Mouse (Mus musculus) hindbrain, embryonic 15.5 days (tissue): Measurements from ENCODE around the gene Itgad. TPM values are rescaled to one million over a fixed set of nuclear protein-coding genes. Genes with fewer than 3 reads are reported as not detected.

Experiments used
- ATAC-seq: fragments of 200-750 bp; cut with Nextera tagmentation; 2 replicates; pipeline ENCODE4 v1.8.0; 2017; ENCODE audit warnings: low read depth, moderate number of reproducible peaks, moderate TSS enrichment; ENCODE audit not compliant: low FRiP score
- H3K27ac ChIP-seq: fragments of 300-500 bp; sonication (generic); replicated peaks from 2 replicates; pipeline ENCODE4 v1.5.1; 2015; ENCODE audit warnings: mild to moderate bottlenecking, inconsistent platforms
- H3K27me3 ChIP-seq: fragments of 300-500 bp; sonication (generic); 2 replicates; pipeline ENCODE4 v1.6.1; 2015; ENCODE audit warnings: control low read depth, inconsistent platforms
- H3K36me3 ChIP-seq: fragments of 300-500 bp; sonication (generic); 2 replicates; pipeline ENCODE4 v1.6.1; 2015; ENCODE audit warnings: control low read depth, inconsistent platforms
- H3K4me1 ChIP-seq: fragments of 300-500 bp; sonication (generic); replicated peaks from 2 replicates; pipeline ENCODE4 v1.6.1; 2015; ENCODE audit warnings: control low read depth, inconsistent platforms
- H3K4me2 ChIP-seq: fragments of 300-500 bp; sonication (generic); 2 replicates; pipeline ENCODE4 v1.6.1; 2015; ENCODE audit warnings: moderate library complexity, mild to moderate bottlenecking, inconsistent platforms
- H3K4me3 ChIP-seq: fragments of 300-500 bp; sonication (generic); 2 replicates; pipeline ENCODE4 v1.5.1; 2015; ENCODE audit warnings: mild to moderate bottlenecking, inconsistent platforms
- H3K9ac ChIP-seq: fragments of 300-500 bp; sonication (generic); 2 replicates; pipeline ENCODE4 v1.6.1; 2015; ENCODE audit warnings: inconsistent platforms
- H3K9me3 ChIP-seq: fragments of 300-500 bp; sonication (generic); 2 replicates; pipeline ENCODE4 v1.6.1; 2016; ENCODE audit warnings: control low read depth, inconsistent platforms
- WGBS: fragments of 180-500 bp; shearing (Covaris S2); methylation state at CpG from one replicate; pipeline ENCODE4 v1.1.7; 2015; 5-methylcytosine and 5-hydroxymethylcytosine counted together
- polyA plus RNA-seq: library from polyadenylated mRNA; unstranded; fragments of >200 nt; fragmentation: Nextera tagmentation; extraction: Ambion mirVana; gene quantifications from 2 replicates; pipeline ENCODE4 v1.2.1, GENCODE M21; 2015

The Itgad gene
- polyA plus RNA-seq, 1 experiment from 2014 or later, result not detected

- H3K27ac ChIP-seq, result no peak overlapping the region
- no peaks in the 10 kb centered on the region for H3K27me3 ChIP-seq
- H3K36me3 ChIP-seq, result no peaks in the 10 kb centered on the region
- H3K4me2 ChIP-seq, result no peak overlapping the region
- H3K9ac ChIP-seq, result no peak overlapping the region
- no peak for ATAC-seq
- WGBS, result 87% methylated on average over 9 of the region's 9 CpGs
- H3K9me3 ChIP-seq, result no peaks in the 10 kb centered on the region
- no peak overlapping the region for H3K4me3 ChIP-seq
- H3K4me1 ChIP-seq, result no peaks in the 10 kb centered on the region
These were observed 47.4 kb downstream of the Itgad start for GRCm38 (mm10) chr7:128201607-128202006.

- Histone ChIP-seq H3K36me3 (no peaks in the 10 kb centered on the region), H3K27me3 (no peaks in the 10 kb centered on the region), H3K4me1 (no peaks in the 10 kb centered on the region), H3K4me3 (no peak overlapping the region), H3K9ac (no peak overlapping the region), H3K4me2 (no peak overlapping the region), H3K9me3 (no peaks in the 10 kb centered on the region), H3K27ac (no peak overlapping the region)
- no peak for ATAC-seq
- 80% methylated on average over 9 of the region's 9 CpGs for WGBS
These were observed 48.9 kb downstream of the Itgad start for GRCm38 (mm10) chr7:128203071-128203470.

- ATAC-seq, result no peak
- no peaks in the 10 kb centered on the region for H3K27me3 ChIP-seq
- no peak overlapping the region for H3K4me3 ChIP-seq
- no peaks in the 10 kb centered on the region for H3K9me3 ChIP-seq
- H3K9ac ChIP-seq, result no peak overlapping the region
- no peak overlapping the region for H3K4me2 ChIP-seq
- WGBS, result 86% methylated on average over 8 of the region's 8 CpGs
- no peaks in the 10 kb centered on the region for H3K4me1 ChIP-seq
- no peak overlapping the region for H3K27ac ChIP-seq
- H3K36me3 ChIP-seq, result no peaks in the 10 kb centered on the region
These were observed 50.0 kb downstream of the Itgad start for GRCm38 (mm10) chr7:128204179-128204578.

- WGBS, result 86% methylated on average over 18 of the region's 18 CpGs
- Histone ChIP-seq H3K4me2 (no peak overlapping the region), H3K27me3 (no peaks in the 10 kb centered on the region), H3K36me3 (no peaks in the 10 kb centered on the region), H3K9me3 (no peaks in the 10 kb centered on the region), H3K4me1 (no peaks in the 10 kb centered on the region), H3K4me3 (no peak overlapping the region), H3K27ac (no peak overlapping the region), H3K9ac (no peak overlapping the region)
- ATAC-seq, result no peak
These were observed 51.5 kb downstream of the Itgad start for GRCm38 (mm10) chr7:128205695-128206094.

GRCm38 (mm10) chr7:128206152-128206551, 52.0 kb downstream of the Itgad start, which contains the start of gene Cox6a2:
Cox6a2 (minus strand) TSS chr7:128206387.
- no peaks in the 10 kb centered on the region for H3K9me3 ChIP-seq
- H3K4me2 ChIP-seq, result no peak within 1 kb of the TSS
- WGBS, result 91% methylated on average over 6 of the region's 6 CpGs

GRCm38 (mm10) chr7:128208187-128208586, 54.0 kb downstream of the Itgad start:
- Histone ChIP-seq H3K9me3 (no peaks in the 10 kb centered on the region), H3K27ac (no peak overlapping the region), H3K4me3 (no peak overlapping the region), H3K4me2 (no peak overlapping the region), H3K27me3 (no peaks in the 10 kb centered on the region), H3K4me1 (no peaks in the 10 kb centered on the region), H3K9ac (no peak overlapping the region), H3K36me3 (no peaks in the 10 kb centered on the region)
- ATAC-seq, result 0 out of 2 replicates have a peak, but pooled peaks have one; percentile 48
- 10% methylated on average over 4 of the region's 4 CpGs for WGBS

More at GRCm38 (mm10) chr7:128206152-128206551, 52.0 kb downstream of the Itgad start, which contains the start of gene Cox6a2:
- Histone ChIP-seq H3K36me3 (no peaks in the 10 kb centered on the region), H3K4me1 (no peaks in the 10 kb centered on the region), H3K9ac (no peak within 1 kb of the TSS), H3K4me3 (no peak within 1 kb of the TSS), H3K27ac (no peak within 1 kb of the TSS), H3K27me3 (no peaks in the 10 kb centered on the region)
- no peak for ATAC-seq

GRCm38 (mm10) chr7:128209826-128210225, 55.6 kb downstream of the Itgad start:
- Histone ChIP-seq H3K27me3 (no peaks in the 10 kb centered on the region), H3K4me1 (no peaks in the 10 kb centered on the region), H3K4me3 (no peak overlapping the region), H3K9me3 (no peaks in the 10 kb centered on the region), H3K4me2 (no peak overlapping the region), H3K36me3 (no peaks in the 10 kb centered on the region), H3K9ac (no peak overlapping the region), H3K27ac (no peak overlapping the region)
- ATAC-seq, result no peak
- WGBS, result 60% methylated on average over 3 of the region's 3 CpGs

GRCm38 (mm10) chr7:128219952-128220351, 65.8 kb downstream of the Itgad start:
- no peak overlapping the region for H3K4me2 ChIP-seq

GRCm38 (mm10) chr7:128220936-128221335, 66.8 kb downstream of the Itgad start:
- 82% methylated on average over 3 of the region's 3 CpGs for WGBS
- H3K36me3 ChIP-seq, result no peaks in the 10 kb centered on the region
- no peak overlapping the region for H3K4me2 ChIP-seq
- H3K4me1 ChIP-seq, result no peaks in the 10 kb centered on the region
- H3K9ac ChIP-seq, result no peak overlapping the region
- ATAC-seq, result no peak
- H3K4me3 ChIP-seq, result no peak overlapping the region
- H3K27me3 ChIP-seq, result no peaks in the 10 kb centered on the region
- no peak overlapping the region for H3K27ac ChIP-seq
- H3K9me3 ChIP-seq, result no peaks in the 10 kb centered on the region

More at GRCm38 (mm10) chr7:128219952-128220351, 65.8 kb downstream of the Itgad start:
- no peak for ATAC-seq
- Histone ChIP-seq H3K27ac (no peak overlapping the region), H3K36me3 (no peaks in the 10 kb centered on the region), H3K27me3 (no peaks in the 10 kb centered on the region), H3K9ac (no peak overlapping the region), H3K4me3 (no peak overlapping the region), H3K9me3 (no peaks in the 10 kb centered on the region), H3K4me1 (no peaks in the 10 kb centered on the region)
- WGBS, result 92% methylated on average over 4 of the region's 4 CpGs

- no peak for ATAC-seq
- Histone ChIP-seq H3K9ac (no peak overlapping the region), H3K9me3 (no peaks in the 10 kb centered on the region), H3K4me3 (no peak overlapping the region), H3K27me3 (no peaks in the 10 kb centered on the region), H3K27ac (no peak overlapping the region), H3K4me1 (peaks cover 5% of the 10 kb centered on the region), H3K4me2 (no peak overlapping the region), H3K36me3 (no peaks in the 10 kb centered on the region)
- 44% methylated on average over 8 of the region's 8 CpGs for WGBS
These were observed 77.6 kb downstream of the Itgad start for GRCm38 (mm10) chr7:128231741-128232140.

- H3K4me2 ChIP-seq, result no peak overlapping the region
- no peak for ATAC-seq
- no peak overlapping the region for H3K4me3 ChIP-seq
- no peaks in the 10 kb centered on the region for H3K27me3 ChIP-seq
- no peak overlapping the region for H3K27ac ChIP-seq
- no peaks in the 10 kb centered on the region for H3K36me3 ChIP-seq
- no peak overlapping the region for H3K9ac ChIP-seq
- WGBS, result 85% methylated on average over 2 of the region's 2 CpGs
- H3K4me1 ChIP-seq, result peaks cover 21% of the 10 kb centered on the region
- H3K9me3 ChIP-seq, result no peaks in the 10 kb centered on the region
These were observed 80.6 kb downstream of the Itgad start for GRCm38 (mm10) chr7:128234796-128235195.

- H3K4me2 ChIP-seq, result no peak overlapping the region
- H3K4me1 ChIP-seq, result peaks cover 23% of the 10 kb centered on the region
- WGBS, result 88% methylated on average over 1 of the region's 1 CpGs
- no peak overlapping the region for H3K4me3 ChIP-seq
- no peak overlapping the region for H3K27ac ChIP-seq
- no peaks in the 10 kb centered on the region for H3K9me3 ChIP-seq
- no peak for ATAC-seq
- peaks cover 5% of the 10 kb centered on the region; the same call in 1 of the 2 replicates for H3K36me3 ChIP-seq
- no peaks in the 10 kb centered on the region for H3K27me3 ChIP-seq
- no peak overlapping the region for H3K9ac ChIP-seq
These were observed 81.3 kb downstream of the Itgad start for GRCm38 (mm10) chr7:128235481-128235880.

- Histone ChIP-seq H3K27ac (peak overlapping the region; percentile 99; the same call in 1 of the 2 replicates), H3K4me1 (peaks cover 23% of the 10 kb centered on the region), H3K4me3 (peak overlapping the region; percentile 72), H3K36me3 (peaks cover 8% of the 10 kb centered on the region; the same call in 1 of the 2 replicates), H3K27me3 (no peaks in the 10 kb centered on the region), H3K9ac (no peak overlapping the region), H3K9me3 (no peaks in the 10 kb centered on the region), H3K4me2 (peak overlapping the region; percentile 83; the same call in 1 of the 2 replicates)
- WGBS, result 94% methylated on average over 13 of the region's 13 CpGs
- ATAC-seq, result no peak
These were observed 82.2 kb downstream of the Itgad start for GRCm38 (mm10) chr7:128236426-128236825.
